Mouse (Mus musculus) lung, embryonic 16.5 days (tissue): ENCODE measurements around the gene Pcca. TPM values are rescaled to one million over a fixed set of nuclear protein-coding genes. Genes with fewer than 3 reads are reported as not detected.

Source experiments
- ATAC-seq: fragments of 200-750 bp; cut with Nextera tagmentation; 2 replicates; pipeline ENCODE4 v1.8.0; 2017; ENCODE audit warnings: low read depth, mild to moderate bottlenecking, moderate library complexity
- H3K27ac ChIP-seq: fragments of 300-500 bp; sonication (generic); 2 replicates; pipeline ENCODE4 v1.5.1; 2014; ENCODE audit warnings: mild to moderate bottlenecking, control low read depth, low read length
- H3K27me3 ChIP-seq: fragments of 300-500 bp; sonication (generic); 2 replicates; pipeline ENCODE4 v1.6.1; 2014; ENCODE audit warnings: low read depth, low read length, mixed read lengths; ENCODE audit not compliant: control insufficient read depth, insufficient read depth
- H3K36me3 ChIP-seq: fragments of 300-500 bp; sonication (generic); 2 replicates; pipeline ENCODE4 v1.6.1; 2014; ENCODE audit warnings: low read length; ENCODE audit not compliant: control insufficient read depth, insufficient read depth
- H3K4me1 ChIP-seq: fragments of 300-500 bp; sonication (generic); replicated peaks from 2 replicates; pipeline ENCODE4 v1.6.1; 2014; ENCODE audit warnings: low read length, mixed read lengths; ENCODE audit not compliant: control insufficient read depth, insufficient read depth
- H3K4me2 ChIP-seq: fragments of 300-500 bp; sonication (generic); 2 replicates; pipeline ENCODE4 v1.6.1; 2014; ENCODE audit warnings: low read depth, low read length, control low read depth
- H3K4me3 ChIP-seq: fragments of 300-500 bp; sonication (generic); 2 replicates; pipeline ENCODE4 v1.5.1; 2014; ENCODE audit warnings: mild to moderate bottlenecking, low read length, control low read depth
- H3K9ac ChIP-seq: fragments of 300-500 bp; sonication (generic); 2 replicates; pipeline ENCODE4 v1.6.1; 2014; ENCODE audit warnings: low read length, control low read depth
- H3K9me3 ChIP-seq: fragments of 300-500 bp; sonication (generic); 2 replicates; pipeline ENCODE4 v1.6.1; 2016; ENCODE audit warnings: low read length; ENCODE audit not compliant: control insufficient read depth
- WGBS: fragments of 180-500 bp; shearing (Covaris S2); extraction: QIAGEN DNeasy Blood & Tissue Kit; methylation state at CpG from one replicate; pipeline ENCODE4 v1.1.7; 2014; 5-methylcytosine and 5-hydroxymethylcytosine counted together
- polyA plus RNA-seq: library from polyadenylated mRNA; unstranded; fragments of >200 nt; fragmentation: Nextera tagmentation; extraction: Ambion mirVana; gene quantifications from 2 replicates; pipeline ENCODE4 v1.2.1, GENCODE M21; 2015

Pcca gene
- polyA plus RNA-seq, 1 experiment from 2014 or later = 19.0 TPM

DNA sequence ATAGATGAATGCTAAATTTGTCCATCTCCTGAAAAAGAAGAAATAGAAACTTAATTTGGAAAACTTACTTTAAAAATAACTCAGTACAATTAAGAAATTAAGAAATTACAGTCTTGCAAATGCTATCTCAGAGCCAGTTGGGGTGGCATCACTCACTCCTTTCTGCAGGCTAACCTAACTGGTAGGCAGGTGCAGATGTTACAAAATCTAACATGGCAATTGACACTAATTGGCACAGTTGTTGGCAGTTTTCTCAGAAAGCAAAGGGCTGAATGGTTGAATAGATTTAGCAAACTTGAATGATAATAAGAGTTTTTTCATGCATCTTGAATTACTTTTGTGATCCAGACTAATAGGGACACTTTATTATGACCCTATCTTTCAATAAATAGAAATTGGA is 226.7 kb downstream of the Pcca start:
- H3K27me3 ChIP-seq = no peaks in the 10 kb centered on the region
- no peak overlapping the region for H3K4me2 ChIP-seq
- ATAC-seq = no peak
- H3K4me3 ChIP-seq = no peak overlapping the region
- H3K9me3 ChIP-seq = no peaks in the 10 kb centered on the region
- H3K9ac ChIP-seq = no peak overlapping the region
- no peak overlapping the region for H3K27ac ChIP-seq
- H3K4me1 ChIP-seq = no peaks in the 10 kb centered on the region
- no peaks in the 10 kb centered on the region for H3K36me3 ChIP-seq

DNA sequence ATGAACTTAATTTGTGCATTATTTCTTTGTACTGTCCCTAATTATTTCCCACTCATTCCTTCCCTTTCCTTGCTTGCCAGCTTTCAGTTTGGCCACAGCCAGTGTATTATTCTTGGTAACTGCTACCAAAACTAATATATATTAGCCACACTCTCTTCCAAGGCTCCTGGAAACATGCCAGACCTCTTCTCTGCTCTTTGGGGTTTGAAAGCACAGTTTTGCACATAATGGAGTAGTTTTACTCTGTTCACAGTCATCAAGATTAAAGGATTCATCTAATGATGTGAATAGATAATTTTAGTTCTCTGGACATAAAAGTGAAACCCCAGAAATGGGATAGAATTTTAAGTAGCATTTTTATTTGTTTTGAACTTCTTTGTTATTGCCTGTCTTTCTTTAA is 228.5 kb downstream of the Pcca start:
- H3K4me3 ChIP-seq = no peak overlapping the region
- no peaks in the 10 kb centered on the region for H3K27me3 ChIP-seq
- no peaks in the 10 kb centered on the region for H3K36me3 ChIP-seq
- H3K4me1 ChIP-seq = no peaks in the 10 kb centered on the region
- ATAC-seq = no peak
- no peaks in the 10 kb centered on the region for H3K9me3 ChIP-seq
- no peak overlapping the region for H3K27ac ChIP-seq
- no peak overlapping the region for H3K4me2 ChIP-seq
- no peak overlapping the region for H3K9ac ChIP-seq

DNA sequence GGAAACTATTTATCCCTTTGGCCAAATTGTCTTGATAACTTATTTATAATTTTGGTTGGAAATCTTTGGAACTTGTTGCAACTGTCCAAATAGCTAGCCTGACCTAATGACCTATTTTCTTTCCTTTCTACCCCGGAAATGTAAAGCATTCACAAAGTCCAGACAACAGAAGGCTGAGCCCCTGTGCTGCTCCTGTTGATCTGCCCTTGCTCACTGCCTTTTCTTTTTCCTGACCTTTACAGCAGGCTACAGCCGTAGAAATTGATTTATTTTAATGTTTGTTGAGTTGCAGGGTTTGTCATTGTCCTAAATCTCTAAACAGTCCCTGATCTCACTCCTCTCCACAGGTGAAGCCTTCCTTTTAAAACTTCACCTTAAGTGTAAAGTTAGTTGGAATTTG is 231.8 kb downstream of the Pcca start:
- no peak overlapping the region for H3K4me3 ChIP-seq
- no peaks in the 10 kb centered on the region for H3K36me3 ChIP-seq
- no peak overlapping the region for H3K27ac ChIP-seq
- no peaks in the 10 kb centered on the region for H3K9me3 ChIP-seq
- no peak for ATAC-seq
- no peaks in the 10 kb centered on the region for H3K4me1 ChIP-seq
- H3K27me3 ChIP-seq = no peaks in the 10 kb centered on the region
- no peak overlapping the region for H3K4me2 ChIP-seq
- 67% methylated on average over 2 of the region's 2 CpGs for WGBS
- H3K9ac ChIP-seq = no peak overlapping the region

DNA sequence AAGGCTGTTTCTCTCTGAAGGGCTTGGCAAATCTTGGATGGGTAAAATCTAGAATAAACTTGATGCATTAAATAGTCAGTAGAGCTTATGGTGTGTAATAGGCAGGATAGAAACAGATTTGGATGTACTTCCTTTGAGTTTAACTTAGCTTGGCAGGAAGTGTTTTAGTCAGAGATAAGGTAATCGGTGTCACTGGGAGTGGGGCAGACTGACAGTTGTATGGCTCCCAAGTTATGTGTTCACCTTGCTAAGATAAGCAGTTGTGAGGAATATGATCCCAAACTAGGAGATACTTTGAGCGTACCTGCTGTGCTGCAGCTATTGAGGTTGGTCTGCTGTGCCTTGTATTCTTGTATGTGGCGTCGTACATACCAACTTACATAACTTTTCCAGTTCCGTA is 232.3 kb downstream of the Pcca start:
- WGBS = 87% methylated on average over 5 of the region's 5 CpGs
- Histone ChIP-seq H3K4me3 (no peak overlapping the region), H3K4me2 (no peak overlapping the region), H3K9ac (no peak overlapping the region), H3K9me3 (no peaks in the 10 kb centered on the region), H3K27ac (no peak overlapping the region), H3K27me3 (no peaks in the 10 kb centered on the region), H3K4me1 (no peaks in the 10 kb centered on the region), H3K36me3 (no peaks in the 10 kb centered on the region)
- ATAC-seq = no peak

DNA sequence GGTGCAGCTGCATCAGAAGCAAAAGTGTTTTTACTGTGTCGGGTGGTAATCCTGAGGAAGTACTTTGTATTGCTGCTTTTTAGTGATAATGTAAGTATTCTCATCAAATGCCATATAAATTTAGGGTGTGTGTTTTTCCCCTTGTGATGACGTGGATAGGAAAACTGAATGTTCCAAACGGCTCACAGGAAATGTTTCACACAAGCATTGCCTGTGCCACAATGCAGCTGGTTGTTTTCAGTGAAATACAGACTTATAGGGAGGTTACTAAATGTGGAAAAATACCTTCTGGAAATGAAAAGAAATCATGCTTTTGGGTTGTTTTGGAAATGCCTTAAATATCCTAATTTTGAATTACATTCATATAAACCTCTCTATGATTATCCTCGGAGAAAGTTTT is 250.6 kb downstream of the Pcca start:
- H3K9me3 ChIP-seq = no peaks in the 10 kb centered on the region
- no peak overlapping the region for H3K27ac ChIP-seq
- H3K9ac ChIP-seq = no peak overlapping the region
- WGBS = 65% methylated on average over 4 of the region's 4 CpGs
- H3K4me3 ChIP-seq = no peak overlapping the region
- no peak for ATAC-seq
- no peaks in the 10 kb centered on the region for H3K4me1 ChIP-seq
- no peaks in the 10 kb centered on the region for H3K27me3 ChIP-seq
- H3K4me2 ChIP-seq = no peak overlapping the region
- H3K36me3 ChIP-seq = no peaks in the 10 kb centered on the region

DNA sequence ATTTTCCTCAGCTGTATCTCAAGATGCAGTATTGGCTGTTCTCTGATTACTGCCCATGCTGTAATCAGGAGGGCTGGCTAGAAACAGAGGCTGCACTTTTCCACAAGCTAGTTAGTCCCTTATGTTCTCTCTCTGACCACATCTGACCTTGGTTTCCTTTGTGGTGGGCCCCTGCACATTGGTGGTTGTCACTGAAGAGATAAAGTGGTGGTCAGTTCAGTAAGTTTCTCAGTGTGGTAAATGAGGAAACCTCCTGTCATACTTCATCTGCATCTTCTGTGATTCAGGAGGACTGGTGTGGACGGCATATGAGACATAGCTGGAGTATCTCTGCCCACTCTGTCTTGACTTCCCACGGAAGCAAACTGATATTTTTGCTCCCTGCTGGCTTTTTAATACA is 254.1 kb downstream of the Pcca start:
- Histone ChIP-seq H3K9ac (no peak overlapping the region), H3K27ac (no peak overlapping the region), H3K4me1 (no peaks in the 10 kb centered on the region), H3K9me3 (no peaks in the 10 kb centered on the region), H3K27me3 (no peaks in the 10 kb centered on the region), H3K36me3 (no peaks in the 10 kb centered on the region), H3K4me3 (no peak overlapping the region), H3K4me2 (no peak overlapping the region)
- WGBS = 69% methylated on average over 2 of the region's 2 CpGs
- ATAC-seq = no peak

DNA sequence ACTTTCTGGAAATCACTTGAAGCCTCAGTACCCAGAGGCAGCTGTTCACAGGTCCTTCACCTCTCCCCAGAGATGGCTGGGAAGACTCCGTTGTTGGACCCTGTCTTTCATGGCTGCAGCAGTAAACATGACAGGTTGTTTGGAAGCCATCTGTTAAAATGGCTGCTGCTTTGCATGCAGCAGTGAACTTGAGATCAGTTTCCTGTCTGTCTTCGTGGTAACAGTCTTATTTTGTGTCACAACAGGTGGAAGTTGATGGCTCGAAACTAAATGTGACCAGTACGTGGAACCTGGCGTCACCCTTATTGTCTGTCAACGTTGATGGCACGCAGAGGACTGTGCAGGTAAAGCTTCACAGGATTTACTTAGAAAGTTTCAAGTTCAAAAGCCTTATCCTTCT is 256.0 kb downstream of the Pcca start:
- Histone ChIP-seq H3K9me3 (no peaks in the 10 kb centered on the region), H3K27ac (no peak overlapping the region), H3K9ac (no peak overlapping the region), H3K4me3 (no peak overlapping the region), H3K4me2 (no peak overlapping the region), H3K36me3 (no peaks in the 10 kb centered on the region), H3K4me1 (no peaks in the 10 kb centered on the region), H3K27me3 (no peaks in the 10 kb centered on the region)
- WGBS = 82% methylated on average over 7 of the region's 7 CpGs
- ATAC-seq = no peak

DNA sequence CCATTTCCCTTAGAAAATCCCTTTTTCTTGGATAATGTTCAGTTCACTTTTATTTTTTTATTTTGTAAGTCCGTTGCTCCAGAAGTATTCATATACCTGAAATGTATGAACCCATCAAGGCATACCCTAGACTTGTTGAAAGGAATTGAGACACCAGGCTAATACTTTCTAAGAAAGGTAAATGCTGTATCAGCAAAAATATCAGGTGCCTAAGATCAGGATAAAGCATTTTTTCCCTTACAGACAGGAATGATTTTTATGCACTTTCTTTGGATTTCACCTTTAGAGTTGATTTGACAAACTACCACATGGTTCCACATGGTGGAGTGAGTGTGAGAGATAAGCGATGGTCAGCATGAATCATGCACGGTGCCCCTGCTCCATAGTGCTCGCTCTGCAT is 259.2 kb downstream of the Pcca start:
- H3K9ac ChIP-seq = no peak overlapping the region
- H3K9me3 ChIP-seq = no peaks in the 10 kb centered on the region
- WGBS = 84% methylated on average over 4 of the region's 4 CpGs
- no peaks in the 10 kb centered on the region for H3K4me1 ChIP-seq
- no peaks in the 10 kb centered on the region for H3K27me3 ChIP-seq
- H3K36me3 ChIP-seq = no peaks in the 10 kb centered on the region
- H3K4me3 ChIP-seq = no peak overlapping the region
- H3K27ac ChIP-seq = no peak overlapping the region
- no peak for ATAC-seq
- no peak overlapping the region for H3K4me2 ChIP-seq

DNA sequence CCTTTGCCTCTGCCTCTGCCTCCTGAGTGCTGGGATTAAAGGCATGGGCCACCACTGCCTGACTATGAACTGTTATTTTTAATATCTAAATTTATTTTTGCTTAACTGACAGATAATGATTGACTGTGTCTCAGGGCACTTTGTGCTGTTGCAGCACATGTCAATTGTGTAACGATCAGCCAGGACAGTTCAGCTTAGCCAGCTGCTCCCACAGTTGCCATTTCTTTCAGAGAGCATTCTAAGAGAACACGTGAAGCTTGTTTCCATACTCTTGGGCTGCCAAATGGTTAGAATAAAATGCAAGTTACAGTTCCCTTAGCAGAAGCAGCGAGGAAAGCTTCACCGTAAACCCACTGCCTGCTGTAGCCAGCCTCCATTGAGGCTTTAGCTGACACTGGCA is 266.2 kb downstream of the Pcca start:
- H3K9me3 ChIP-seq = no peaks in the 10 kb centered on the region
- no peaks in the 10 kb centered on the region for H3K4me1 ChIP-seq
- 79% methylated on average over 4 of the region's 4 CpGs for WGBS
- no peak overlapping the region for H3K9ac ChIP-seq
- H3K36me3 ChIP-seq = no peaks in the 10 kb centered on the region
- no peak for ATAC-seq
- no peaks in the 10 kb centered on the region for H3K27me3 ChIP-seq
- H3K4me3 ChIP-seq = no peak overlapping the region
- no peak overlapping the region for H3K4me2 ChIP-seq
- H3K27ac ChIP-seq = no peak overlapping the region

DNA sequence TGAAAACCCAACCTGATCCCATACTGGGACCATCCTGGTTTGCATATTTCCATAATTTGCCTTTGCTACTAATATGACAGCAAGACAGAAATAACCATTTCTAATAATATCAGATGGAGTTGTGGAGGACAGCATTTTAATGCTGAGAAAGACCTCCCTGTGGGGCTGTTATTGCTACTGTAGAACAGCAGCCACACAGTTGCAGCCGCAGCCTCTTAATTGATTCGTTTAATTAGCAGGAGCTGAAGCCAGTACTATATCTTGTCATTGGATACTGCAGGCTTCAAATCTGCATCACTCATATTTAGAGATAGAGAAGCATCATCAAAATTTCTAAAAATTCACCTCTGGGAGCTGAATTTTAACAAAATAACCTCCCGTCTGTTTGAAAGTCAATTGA is 286.9 kb downstream of the Pcca start:
- Histone ChIP-seq H3K9ac (no peak overlapping the region), H3K27me3 (no peaks in the 10 kb centered on the region), H3K9me3 (no peaks in the 10 kb centered on the region), H3K4me1 (no peaks in the 10 kb centered on the region), H3K4me3 (no peak overlapping the region), H3K36me3 (no peaks in the 10 kb centered on the region), H3K4me2 (no peak overlapping the region), H3K27ac (no peak overlapping the region)
- 89% methylated on average over 3 of the region's 3 CpGs for WGBS
- no peak for ATAC-seq
